Mouse (Mus musculus): ENCODE measurements at regions not wholly inside any gene's neighbourhood (a gene's known extent, or its start where the extent isn't known, plus 50 kb on each side); places are given as distances from the start of the nearest gene placed in this dataset.

- DNase-seq (ENCODE audit: low spot score in 2 of 2), result no peak
Measured at GRCm38 (mm10) chr10:24493392-24493791, 101.8 kb upstream of the Ccn2 start.

- DNase-seq (ENCODE audit: low spot score in 2 of 2), result no peak
Measured at GRCm38 (mm10) chr10:24493936-24494335, 101.3 kb upstream of the Ccn2 start.

GRCm38 (mm10) chr10:24519795-24520512, 75.3 kb upstream of the Ccn2 start:
- DNase-seq (ENCODE audit: low spot score in 2 of 2), result no peak

GRCm38 (mm10) chr10:24520515-24520914, 74.7 kb upstream of the Ccn2 start:
- no peak for DNase-seq (ENCODE audit: low spot score in 2 of 2)

GRCm38 (mm10) chr10:24532776-24533175, 62.5 kb upstream of the Ccn2 start:
- DNase-seq (ENCODE audit: low spot score in 2 of 2), result no peak

GRCm38 (mm10) chr10:24534901-24535300, 60.3 kb upstream of the Ccn2 start:
- DNase-seq (ENCODE audit: low spot score in 2 of 2), result no peak

- no peak for DNase-seq (ENCODE audit: low spot score in 2 of 2)
Measured at GRCm38 (mm10) chr10:24535461-24535860, 59.8 kb upstream of the Ccn2 start.

GRCm38 (mm10) chr10:24541990-24542389, 53.3 kb upstream of the Ccn2 start:
- DNase-seq (ENCODE audit: low spot score in 2 of 2), result no peak
